Mouse (Mus musculus) forebrain, embryonic 13.5 days (tissue): ENCODE measurements around the gene Galnt18. TPM values are rescaled to one million over a fixed set of nuclear protein-coding genes. Genes with fewer than 3 reads are reported as not detected.
A peak's percentile ranks its signal among the peaks of the same experiment; 100 is the strongest.

Source experiments
- ATAC-seq: fragments of 200-750 bp; cut with Nextera tagmentation; 2 replicates; pipeline ENCODE4 v1.8.0; 2017
- H3K27ac ChIP-seq: fragments of 300-500 bp; sonication (generic); 2 replicates; pipeline ENCODE4 v1.5.1; 2015; ENCODE audit warnings: inconsistent platforms, mild to moderate bottlenecking, moderate library complexity
- H3K27me3 ChIP-seq: fragments of 300-500 bp; sonication (generic); 2 replicates; pipeline ENCODE4 v1.6.1; 2015; ENCODE audit warnings: mild to moderate bottlenecking, inconsistent platforms
- H3K36me3 ChIP-seq: fragments of 300-500 bp; sonication (generic); 2 replicates; pipeline ENCODE4 v1.6.1; 2015; ENCODE audit warnings: mild to moderate bottlenecking, inconsistent platforms; ENCODE audit not compliant: poor library complexity, severe bottlenecking
- H3K4me1 ChIP-seq: fragments of 300-500 bp; sonication (generic); 2 replicates; pipeline ENCODE4 v1.6.1; 2015; ENCODE audit warnings: inconsistent platforms
- H3K4me2 ChIP-seq: fragments of 300-500 bp; sonication (generic); 2 replicates; pipeline ENCODE4 v1.6.1; 2015; ENCODE audit warnings: inconsistent platforms, mild to moderate bottlenecking, moderate library complexity
- H3K4me3 ChIP-seq: fragments of 300-500 bp; sonication (generic); 2 replicates; pipeline ENCODE4 v1.5.1; 2015; ENCODE audit warnings: mild to moderate bottlenecking, inconsistent platforms
- H3K9ac ChIP-seq: fragments of 300-500 bp; sonication (generic); 2 replicates; pipeline ENCODE4 v1.6.1; 2015; ENCODE audit warnings: mild to moderate bottlenecking, inconsistent platforms
- H3K9me3 ChIP-seq: fragments of 300-500 bp; sonication (generic); replicated peaks from 2 replicates; pipeline ENCODE4 v1.6.1; 2016; ENCODE audit warnings: inconsistent platforms
- WGBS: fragments of 180-500 bp; shearing (Covaris S2); methylation state at CpG from one replicate; pipeline ENCODE4 v1.1.7; 2015; 5-methylcytosine and 5-hydroxymethylcytosine counted together
- polyA plus RNA-seq: library from polyadenylated mRNA; unstranded; fragments of >200 nt; fragmentation: Nextera tagmentation; extraction: Ambion mirVana; gene quantifications from 2 replicates; pipeline ENCODE4 v1.2.1, GENCODE M21; 2015

The Galnt18 gene
- polyA plus RNA-seq, 1 experiment from 2014 or later = 4.6 TPM

- Histone ChIP-seq H3K4me2 (no peak overlapping the region), H3K9ac (no peak overlapping the region), H3K27me3 (no peaks in the 10 kb centered on the region), H3K9me3 (no peaks in the 10 kb centered on the region), H3K4me1 (0 out of 2 replicates have a peak, but pooled peaks cover 4% of the 10 kb centered on the region), H3K36me3 (no peaks in the 10 kb centered on the region), H3K27ac (no peak overlapping the region), H3K4me3 (no peak overlapping the region)
- ATAC-seq = no peak
- 70% methylated on average over 3 of the region's 3 CpGs for whole genome bisulfite sequencing
Observed at GRCm38 (mm10) chr7:111770585-111770984, 9.2 kb downstream of the Galnt18 start.

- no peaks in the 10 kb centered on the region for H3K27me3 ChIP-seq
- H3K27ac ChIP-seq = no peak overlapping the region
- H3K4me3 ChIP-seq = no peak overlapping the region
- H3K9me3 ChIP-seq = no peaks in the 10 kb centered on the region
- H3K4me2 ChIP-seq = no peak overlapping the region
- no peaks in the 10 kb centered on the region for H3K36me3 ChIP-seq
- no peak for ATAC-seq
- WGBS = 77% methylated on average over 9 of the region's 9 CpGs
- no peak overlapping the region for H3K9ac ChIP-seq
- H3K4me1 ChIP-seq = 0 out of 2 replicates have a peak, but pooled peaks cover 4% of the 10 kb centered on the region
Observed at GRCm38 (mm10) chr7:111766145-111766767, 13.5 kb downstream of the Galnt18 start.

GRCm38 (mm10) chr7:111762754-111763153 is 17.0 kb downstream of the Galnt18 start:
- 0 out of 2 replicates have a peak, but pooled peaks have one; percentile 24 for ATAC-seq

GRCm38 (mm10) chr7:111748571-111749071 is 31.2 kb downstream of the Galnt18 start:
- no peak overlapping the region for H3K9ac ChIP-seq
- no peaks in the 10 kb centered on the region for H3K9me3 ChIP-seq
- no peak overlapping the region for H3K27ac ChIP-seq
- WGBS = 90% methylated on average over 3 of the region's 3 CpGs
- no peak for ATAC-seq
- no peak overlapping the region for H3K4me3 ChIP-seq
- H3K36me3 ChIP-seq = no peaks in the 10 kb centered on the region
- no peaks in the 10 kb centered on the region for H3K4me1 ChIP-seq
- H3K27me3 ChIP-seq = no peaks in the 10 kb centered on the region
- H3K4me2 ChIP-seq = no peak overlapping the region

More at GRCm38 (mm10) chr7:111762754-111763153, 17.0 kb downstream of the Galnt18 start:
- H3K9ac ChIP-seq = no peak overlapping the region
- no peaks in the 10 kb centered on the region for H3K9me3 ChIP-seq
- H3K27me3 ChIP-seq = no peaks in the 10 kb centered on the region
- H3K4me3 ChIP-seq = no peak overlapping the region
- H3K36me3 ChIP-seq = no peaks in the 10 kb centered on the region
- WGBS = 40% methylated on average over 6 of the region's 6 CpGs
- H3K4me1 ChIP-seq = peaks cover 14% of the 10 kb centered on the region
- no peak overlapping the region for H3K4me2 ChIP-seq
- H3K27ac ChIP-seq = peak overlapping the region; percentile 32

GRCm38 (mm10) chr7:111744770-111745169 is 35.0 kb downstream of the Galnt18 start:
- ATAC-seq = no peak
- H3K4me1 ChIP-seq = no peaks in the 10 kb centered on the region
- H3K27me3 ChIP-seq = no peaks in the 10 kb centered on the region
- H3K9ac ChIP-seq = no peak overlapping the region
- H3K27ac ChIP-seq = no peak overlapping the region
- no peak overlapping the region for H3K4me2 ChIP-seq
- H3K9me3 ChIP-seq = no peaks in the 10 kb centered on the region
- H3K4me3 ChIP-seq = no peak overlapping the region
- no peaks in the 10 kb centered on the region for H3K36me3 ChIP-seq

- WGBS = 64% methylated on average over 2 of the region's 2 CpGs
- no peak overlapping the region for H3K9ac ChIP-seq
- H3K4me1 ChIP-seq = no peaks in the 10 kb centered on the region
- no peak overlapping the region for H3K4me2 ChIP-seq
- H3K36me3 ChIP-seq = no peaks in the 10 kb centered on the region
- no peaks in the 10 kb centered on the region for H3K27me3 ChIP-seq
- H3K4me3 ChIP-seq = no peak overlapping the region
- H3K27ac ChIP-seq = no peak overlapping the region
- no peak for ATAC-seq
- H3K9me3 ChIP-seq = no peaks in the 10 kb centered on the region
Observed at GRCm38 (mm10) chr7:111741595-111741994, 38.2 kb downstream of the Galnt18 start.

GRCm38 (mm10) chr7:111740091-111740490 is 39.7 kb downstream of the Galnt18 start:
- Histone ChIP-seq H3K27ac (no peak overlapping the region), H3K9ac (no peak overlapping the region)
- 77% methylated on average over 6 of the region's 6 CpGs for WGBS

GRCm38 (mm10) chr7:111739371-111739765 is 40.4 kb downstream of the Galnt18 start:
- 88% methylated on average over 5 of the region's 5 CpGs for WGBS
- Histone ChIP-seq H3K36me3 (no peaks in the 10 kb centered on the region), H3K9ac (no peak overlapping the region), H3K27ac (no peak overlapping the region), H3K4me2 (no peak overlapping the region), H3K27me3 (no peaks in the 10 kb centered on the region), H3K9me3 (no peaks in the 10 kb centered on the region), H3K4me3 (no peak overlapping the region), H3K4me1 (no peaks in the 10 kb centered on the region)
- ATAC-seq = no peak

More at GRCm38 (mm10) chr7:111740091-111740490, 39.7 kb downstream of the Galnt18 start:
- Histone ChIP-seq H3K4me1 (no peaks in the 10 kb centered on the region), H3K4me3 (no peak overlapping the region), H3K4me2 (no peak overlapping the region), H3K9me3 (no peaks in the 10 kb centered on the region), H3K27me3 (no peaks in the 10 kb centered on the region), H3K36me3 (no peaks in the 10 kb centered on the region)
- no peak for ATAC-seq

GRCm38 (mm10) chr7:111738456-111739370 is 41.1 kb downstream of the Galnt18 start:
- no peaks in the 10 kb centered on the region for H3K9me3 ChIP-seq
- no peak overlapping the region for H3K27ac ChIP-seq
- H3K27me3 ChIP-seq = no peaks in the 10 kb centered on the region
- no peak overlapping the region for H3K4me3 ChIP-seq
- no peak for ATAC-seq
- H3K36me3 ChIP-seq = no peaks in the 10 kb centered on the region
- WGBS = 76% methylated on average over 10 of the region's 10 CpGs
- no peak overlapping the region for H3K9ac ChIP-seq
- H3K4me1 ChIP-seq = no peaks in the 10 kb centered on the region
- no peak overlapping the region for H3K4me2 ChIP-seq

- no peaks in the 10 kb centered on the region for H3K36me3 ChIP-seq
- H3K9ac ChIP-seq = no peak overlapping the region
- no peaks in the 10 kb centered on the region for H3K9me3 ChIP-seq
- no peak overlapping the region for H3K4me2 ChIP-seq
- 76% methylated on average over 7 of the region's 7 CpGs for WGBS
- no peak overlapping the region for H3K27ac ChIP-seq
- no peak overlapping the region for H3K4me3 ChIP-seq
- H3K4me1 ChIP-seq = no peaks in the 10 kb centered on the region
- H3K27me3 ChIP-seq = no peaks in the 10 kb centered on the region
- ATAC-seq = no peak
Observed at GRCm38 (mm10) chr7:111737426-111737825, 42.4 kb downstream of the Galnt18 start.

- Histone ChIP-seq H3K36me3 (no peaks in the 10 kb centered on the region), H3K9me3 (no peaks in the 10 kb centered on the region), H3K9ac (no peak overlapping the region), H3K27me3 (no peaks in the 10 kb centered on the region), H3K4me1 (no peaks in the 10 kb centered on the region), H3K4me2 (no peak overlapping the region), H3K27ac (no peak overlapping the region), H3K4me3 (no peak overlapping the region)
- ATAC-seq = no peak
- WGBS = 77% methylated on average over 3 of the region's 3 CpGs
Observed at GRCm38 (mm10) chr7:111736365-111736764, 43.4 kb downstream of the Galnt18 start.
